Mouse (Mus musculus) right cerebral cortex, adult 2 months (tissue): ENCODE results near the gene Traf3ip2.
A peak's percentile ranks its signal among the peaks of the same experiment; 100 is the strongest.

Experiments used
- DNase-seq, 2 experiments: peaks; one replicate each; pipeline ENCODE4 v3.0.0; 2021 to 2022; ENCODE audit warnings: low spot score in 2 of 2

The Traf3ip2 gene

DNA sequence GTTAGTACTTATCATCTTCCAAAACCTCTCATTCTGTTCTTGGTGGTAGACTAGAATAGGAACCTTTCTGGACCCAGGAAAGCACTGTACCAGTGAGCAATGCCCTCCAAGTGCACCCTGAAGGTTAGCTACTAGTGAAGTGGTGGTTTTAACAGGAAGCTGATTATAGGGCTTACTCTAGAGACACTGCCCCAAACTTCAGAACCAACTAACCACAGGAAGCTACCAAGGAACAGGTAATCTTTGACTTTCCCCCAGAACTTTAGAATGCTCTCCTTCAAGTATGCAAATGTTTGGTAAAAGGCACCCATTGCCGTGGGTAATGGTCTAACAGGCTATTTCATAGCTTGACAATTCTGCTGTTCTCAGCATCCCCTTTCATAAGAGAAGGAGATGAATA is 12.6 kb upstream of the Traf3ip2 start:
- no peak for DNase-seq

- DNase-seq, result no peak
Measured at GRCm38 (mm10) chr10:39601068-39601467, 11.7 kb upstream of the Traf3ip2 start.

DNA sequence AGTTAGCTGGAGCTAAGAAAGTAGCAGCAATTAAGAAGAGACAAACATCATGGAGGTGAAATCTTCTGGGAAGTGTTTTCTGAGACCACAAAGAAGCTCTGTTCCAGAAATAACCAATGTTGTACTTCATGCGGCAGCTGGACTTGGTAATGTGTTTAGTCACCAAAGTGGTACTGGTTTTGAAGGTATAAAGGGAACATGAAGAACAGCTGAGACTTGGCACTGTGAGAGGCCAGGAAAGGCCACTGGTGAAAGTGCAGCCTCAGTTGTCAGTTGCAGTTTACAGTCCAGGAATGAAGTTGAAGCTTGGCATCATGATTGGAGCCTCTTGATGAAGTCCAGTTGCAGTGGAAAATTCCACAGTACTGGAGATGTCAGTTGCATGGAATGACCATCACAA is 6.3 kb upstream of the Traf3ip2 start:
- no peak for DNase-seq

DNA sequence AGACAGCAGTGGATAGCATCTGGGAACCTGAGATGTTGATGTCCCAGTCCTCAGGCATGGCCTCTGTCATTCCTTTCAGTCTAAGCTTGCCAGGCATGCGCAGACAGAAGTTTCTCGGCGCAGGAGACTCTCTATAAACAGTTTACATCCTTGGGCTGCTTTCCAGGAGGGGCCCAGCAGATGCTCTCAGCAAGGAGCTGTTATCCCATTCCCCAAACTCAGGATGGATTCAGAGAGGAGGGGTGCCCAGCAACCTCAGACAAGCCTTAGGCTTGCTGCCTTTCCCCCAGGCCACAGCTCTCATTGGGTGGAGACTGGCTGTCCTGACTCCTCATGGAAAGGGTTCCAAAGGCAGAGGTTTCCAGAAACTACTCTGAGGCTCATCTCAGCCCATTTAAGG is 1.5 kb upstream of the Traf3ip2 start:
- DNase-seq, result no peak

DNA sequence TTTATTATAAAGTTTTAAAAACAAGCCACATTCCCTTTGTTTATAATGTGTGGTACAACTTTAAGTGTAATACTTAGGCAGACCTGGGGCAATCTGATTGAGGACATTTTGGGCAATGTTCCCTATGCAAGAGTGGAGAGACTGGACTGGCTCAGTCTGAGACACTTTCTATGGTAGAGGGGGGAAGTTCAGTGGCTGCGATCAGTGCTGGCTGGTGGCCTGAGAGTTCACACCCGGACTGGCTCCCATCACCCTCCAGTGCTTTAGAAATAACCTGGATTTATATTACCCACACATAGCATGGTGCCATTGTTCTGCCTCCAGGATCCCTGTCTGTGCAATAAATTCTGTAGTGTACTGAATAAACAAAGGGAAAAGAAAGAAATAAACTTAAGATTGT is 603 bp upstream of the Traf3ip2 start:
- DNase-seq, result no peak

DNA sequence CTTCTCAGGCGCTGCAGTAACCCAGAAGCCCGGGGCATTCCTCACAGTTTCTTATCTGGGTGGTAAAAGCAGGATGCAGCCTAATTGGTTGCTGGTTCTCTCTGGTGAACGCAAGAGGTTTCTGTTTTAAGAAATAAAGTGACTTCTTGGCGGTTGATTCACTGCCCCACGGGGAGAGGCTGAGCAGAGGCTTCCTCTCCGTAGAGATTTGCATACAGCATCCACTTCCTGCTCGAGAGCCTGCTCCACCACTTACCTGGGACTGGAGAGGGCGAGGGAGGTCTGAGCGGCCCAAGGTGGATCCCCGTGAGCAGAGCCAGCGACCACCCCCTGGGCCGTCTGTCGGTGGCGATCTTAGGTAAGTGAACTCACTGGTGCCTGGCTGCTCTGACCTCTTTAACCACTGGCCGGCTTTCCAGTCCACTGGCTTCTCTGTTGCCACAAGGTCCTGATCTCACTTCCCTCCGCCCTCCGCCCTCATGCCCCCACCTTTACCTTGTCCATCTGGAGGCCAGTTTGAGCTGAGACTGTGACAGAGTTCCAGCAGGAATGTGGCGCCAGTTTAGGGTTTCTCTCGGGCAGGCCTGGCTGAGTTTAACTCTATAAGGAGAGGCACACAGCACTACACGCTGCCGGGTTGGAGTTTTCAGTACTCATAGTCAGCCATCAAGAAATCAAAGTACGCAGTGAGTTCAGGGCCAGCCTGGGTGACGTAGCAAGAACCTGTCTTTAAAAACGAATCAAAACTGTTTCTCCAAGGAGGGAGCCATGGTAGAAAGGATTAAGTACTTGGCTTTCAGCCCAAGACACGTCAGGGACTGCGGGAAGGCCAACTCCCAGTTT is 476 bp downstream of the Traf3ip2 start:
- DNase-seq, result peak in 1 of 2 experiments; percentile 12

GRCm38 (mm10) chr10:39613973-39614372 is 1.2 kb downstream of the Traf3ip2 start:
- DNase-seq, result no peak

- DNase-seq, result no peak
Measured at GRCm38 (mm10) chr10:39614676-39615075, 1.9 kb downstream of the Traf3ip2 start.

- no peak for DNase-seq
Measured at GRCm38 (mm10) chr10:39615531-39616229, 2.9 kb downstream of the Traf3ip2 start.

DNA sequence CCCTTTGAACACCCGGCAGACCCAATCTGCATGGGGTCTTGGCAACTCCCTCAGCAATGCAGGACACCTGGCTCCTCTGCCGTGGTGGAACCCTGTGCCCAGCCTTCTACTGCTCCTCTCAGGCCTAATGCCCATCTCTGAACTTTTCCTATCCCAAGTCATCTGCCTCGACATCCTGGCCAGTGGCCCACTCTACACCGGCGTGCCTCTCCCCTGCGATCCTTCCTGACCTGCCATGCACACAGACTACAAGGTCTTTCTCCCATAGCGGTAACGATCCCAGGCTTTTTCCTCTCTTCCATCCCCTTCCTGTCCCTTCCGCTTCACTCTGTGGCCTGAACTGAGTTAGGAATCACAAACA is 3.5 kb downstream of the Traf3ip2 start:
- no peak for DNase-seq

GRCm38 (mm10) chr10:39616626-39617025 is 3.9 kb downstream of the Traf3ip2 start:
- no peak for DNase-seq

GRCm38 (mm10) chr10:39618431-39618830 is 5.7 kb downstream of the Traf3ip2 start:
- no peak for DNase-seq

DNA sequence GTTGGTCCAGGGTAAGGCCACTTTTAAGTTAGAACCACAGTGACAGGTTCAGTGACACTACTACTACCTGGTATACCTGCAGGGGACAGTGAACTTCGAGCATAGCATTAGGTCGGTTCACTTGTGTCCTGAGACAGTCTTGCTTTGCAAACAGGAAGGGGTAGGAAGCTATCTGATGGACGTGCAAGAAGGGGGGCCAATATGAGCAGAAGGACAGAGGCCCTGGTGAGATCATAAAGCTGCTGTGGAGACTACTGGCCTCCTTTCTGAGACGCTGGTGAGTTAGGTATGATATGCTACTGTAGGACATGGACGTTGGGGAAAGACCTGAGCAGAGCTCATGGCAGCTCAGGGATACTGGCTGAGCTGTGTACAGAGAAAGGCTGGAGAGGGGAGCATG is 7.9 kb downstream of the Traf3ip2 start:
- no peak for DNase-seq

- DNase-seq, result no peak
Measured at GRCm38 (mm10) chr10:39623806-39624205, 11.1 kb downstream of the Traf3ip2 start.

- no peak for DNase-seq
Measured at GRCm38 (mm10) chr10:39624837-39625625, 12.3 kb downstream of the Traf3ip2 start.

GRCm38 (mm10) chr10:39625626-39626260 is 13.0 kb downstream of the Traf3ip2 start:
- DNase-seq, result no peak

DNA sequence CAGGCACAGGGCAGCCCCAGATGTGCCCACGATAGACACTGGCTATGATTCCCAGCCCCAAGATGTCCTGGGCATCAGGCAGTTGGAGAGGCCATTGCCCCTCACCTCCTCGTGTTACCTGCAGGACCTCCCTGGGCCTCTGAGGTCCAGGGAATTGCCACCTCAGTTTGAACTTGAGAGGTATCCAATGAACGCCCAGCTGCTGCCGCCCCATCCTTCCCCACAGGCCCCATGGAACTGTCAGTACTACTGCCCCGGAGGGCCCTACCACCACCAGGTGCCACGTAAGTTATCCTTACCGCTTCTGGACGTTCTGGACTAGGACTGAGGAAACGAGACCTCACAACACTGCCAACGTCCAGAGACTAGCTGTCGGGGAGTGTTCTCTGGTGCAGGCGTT is 13.6 kb downstream of the Traf3ip2 start:
- DNase-seq, result no peak

DNA sequence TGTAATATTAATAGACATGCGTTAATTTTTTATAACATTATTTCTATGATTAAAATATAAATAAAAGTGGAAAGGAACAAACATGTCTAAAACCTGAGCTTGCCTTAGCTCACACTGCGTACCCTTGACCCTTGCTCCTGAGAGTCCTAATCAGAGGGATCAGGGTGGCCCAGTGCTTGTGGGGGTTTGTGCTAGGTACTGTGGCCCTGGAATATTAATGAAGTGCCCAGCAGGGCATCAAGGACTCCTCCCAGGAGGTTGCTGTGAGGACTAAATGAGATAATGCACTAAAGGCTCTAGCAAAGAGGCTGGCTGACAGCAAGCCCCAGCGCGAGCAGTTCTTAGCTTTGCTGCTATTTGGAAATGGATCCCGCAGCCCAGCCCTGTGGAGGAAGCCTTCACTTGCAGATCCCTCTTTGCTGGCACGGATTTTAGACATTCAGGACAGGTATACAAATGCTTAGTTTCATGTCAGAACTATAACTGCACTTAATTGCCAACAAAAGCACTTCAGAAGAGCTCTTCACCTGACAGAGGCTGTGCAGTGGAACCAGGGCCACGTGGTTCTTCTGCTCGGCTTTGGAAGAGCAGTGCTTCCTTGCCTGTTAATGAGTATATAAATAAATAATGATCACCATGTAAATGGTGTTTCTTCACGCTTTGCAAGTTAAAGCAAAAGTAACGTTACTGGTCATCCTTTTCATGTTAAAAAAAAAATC is 16.2 kb downstream of the Traf3ip2 start:
- no peak for DNase-seq

DNA sequence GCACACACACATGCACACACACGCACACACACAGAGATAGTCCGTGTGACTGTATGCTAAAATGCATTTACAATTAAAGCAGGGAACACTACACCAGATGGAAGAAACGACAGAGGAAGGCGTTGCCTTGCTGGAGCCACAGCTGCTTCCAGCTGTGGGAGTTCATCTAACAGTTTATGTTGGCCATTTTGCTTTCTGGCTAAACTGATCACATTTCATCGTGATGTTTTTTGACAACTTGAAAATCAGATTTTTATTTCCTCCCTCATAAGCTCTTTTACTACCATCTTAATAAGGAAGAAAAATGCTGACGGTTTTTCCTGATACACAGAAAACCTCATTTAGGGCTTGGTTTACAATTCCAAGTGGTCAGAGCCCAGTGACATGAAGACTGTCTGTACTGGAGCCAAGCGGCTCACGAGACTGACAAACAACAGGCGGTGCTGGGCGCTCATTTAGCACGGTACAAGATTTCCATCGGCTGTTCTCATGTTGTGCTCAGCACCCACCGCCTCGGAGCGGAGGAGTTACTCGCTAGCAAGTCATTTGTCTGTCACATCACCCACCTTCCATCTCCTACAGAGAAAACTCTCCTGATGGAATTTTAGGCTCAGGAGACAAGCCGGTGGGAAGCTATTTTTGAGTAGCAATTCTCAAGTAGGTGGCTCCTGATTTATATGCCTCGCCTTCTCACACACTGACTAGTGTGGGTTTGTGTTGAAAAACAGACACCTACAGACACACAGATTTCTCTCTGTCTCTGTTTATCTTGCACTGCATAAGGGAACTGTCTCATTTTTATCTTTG is 17.2 kb downstream of the Traf3ip2 start:
- DNase-seq, result peak; percentile 83 to 86

DNA sequence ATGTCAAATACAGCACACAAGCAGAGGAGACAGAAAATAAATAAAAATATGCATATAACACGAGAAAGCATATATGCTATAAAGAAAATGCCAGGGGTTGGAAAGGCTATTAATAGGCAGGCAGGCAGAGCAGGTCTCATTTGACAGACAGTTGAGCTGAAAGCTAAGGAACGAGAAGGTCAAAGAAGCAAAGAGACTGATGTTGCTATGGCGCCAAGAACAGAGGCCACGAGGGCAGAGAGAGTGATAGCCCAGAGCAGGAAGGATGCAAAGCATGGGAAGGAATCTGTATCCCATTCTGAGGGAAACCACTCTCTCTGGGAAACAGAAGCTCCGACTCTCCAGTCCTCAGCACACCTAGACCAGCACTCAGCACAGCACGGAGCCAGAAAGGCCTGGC is 18.1 kb downstream of the Traf3ip2 start:
- DNase-seq, result no peak
